In genomic region chr10:69204677-69205400, GRCm38 (mm10) we compare ENCODE assay signal across 12 mouse cellular contexts. TPM values are rescaled to one million over a fixed set of nuclear protein-coding genes. Genes with fewer than 3 reads are reported as not detected.
DNase-seq lines count a peak whose midpoint lies in the region; ATAC-seq and TF ChIP-seq lines count a peak whose summit lies in the region.
"Had no signal": no experiment of that assay in that cellular context is flagged by ENCODE, and none has a peak within 500 bp of the region (broad histone marks: within the 10 kb centered on the region; RNA-seq: fewer than 3 reads in every experiment).

No protein-coding gene starts in this region.

- H3K4me3 ChIP-seq in kidney, postnatal 0 days (replicated peaks; ENCODE audit: low read depth, low read length): no peak overlapping the region
- H3K4me3 ChIP-seq in kidney, embryonic 15.5 days (replicated peaks): no peak overlapping the region
- H3K4me3 ChIP-seq in C2C12 (ENCODE audit: insufficient read depth, poor library complexity, severe bottlenecking): no peak overlapping the region
- H3K4me3 ChIP-seq in embryonic fibroblast, embryonic 13.5 days (ENCODE audit: insufficient read depth, low read length): no peak overlapping the region
- H3K4me3 ChIP-seq: gastrocnemius, adult 2 months; hindbrain, embryonic 15.5 days; limb, embryonic 12.5 days had no signal

- no peaks in the 10 kb centered on the region for H3K79me2 ChIP-seq in C2C12 (ENCODE audit: control insufficient read depth, insufficient read depth)

- no peaks in the 10 kb centered on the region for H3K36me3 ChIP-seq in kidney, postnatal 0 days (ENCODE audit: insufficient read depth, low read length)
- H3K36me3 ChIP-seq in kidney, embryonic 15.5 days: peaks cover 2% of the 10 kb centered on the region
- H3K36me3 ChIP-seq in C2C12 (ENCODE audit: control insufficient read depth, insufficient read depth): peaks cover 5% of the 10 kb centered on the region
- H3K36me3 ChIP-seq: hindbrain, embryonic 15.5 days had no signal

- peak; percentile 90 for DNase-seq in heart, adult 11 months
- DNase-seq in heart, postnatal 10 days: no peak
- peak; percentile 27 for DNase-seq in kidney, postnatal 0 days (ENCODE audit: low spot score)
- DNase-seq in spleen, adult 18-20 months: no peak
- no peak for DNase-seq in cerebellum, postnatal 10 days
- DNase-seq: gastrocnemius, adult 2 months; kidney, postnatal 10 days had no signal

- no peak overlapping the region for H3K4me2 ChIP-seq in kidney, postnatal 0 days (ENCODE audit: low read length)
- no peak overlapping the region for H3K4me2 ChIP-seq in kidney, embryonic 15.5 days
- H3K4me2 ChIP-seq: hindbrain, embryonic 15.5 days; limb, embryonic 12.5 days had no signal

- no peak for TF ChIP-seq POLR2A in embryonic fibroblast, embryonic 13.5 days (IDR thresholded peaks at IDR 0.05; ENCODE audit: low read depth, low read length)

- H3K9ac ChIP-seq in kidney, postnatal 0 days (ENCODE audit: low read depth, low read length): no peak overlapping the region
- no peak overlapping the region for H3K9ac ChIP-seq in kidney, embryonic 15.5 days
- H3K9ac ChIP-seq: hindbrain, embryonic 15.5 days; limb, embryonic 12.5 days had no signal

- H3K79me3 ChIP-seq in C2C12 (ENCODE audit: low read depth): no peaks in the 10 kb centered on the region

- TF ChIP-seq CTCF in kidney, postnatal 0 days (IDR thresholded peaks at IDR 0.05; ENCODE audit: low read depth): no peak
- TF ChIP-seq CTCF in C2C12 (IDR thresholded peaks at IDR 0.05; ENCODE audit: control insufficient read depth, insufficient read depth, insufficient read length): no peak
- no peak for TF ChIP-seq CTCF in embryonic fibroblast, embryonic 13.5 days (IDR thresholded peaks at IDR 0.05; ENCODE audit: borderline replicate concordance, insufficient read depth, low read length)

- no peaks in the 10 kb centered on the region for H3K4me1 ChIP-seq in kidney, postnatal 0 days (replicated peaks; ENCODE audit: insufficient read depth, low read length)
- 0 out of 2 replicates have a peak, but pooled peaks cover 3% of the 10 kb centered on the region for H3K4me1 ChIP-seq in kidney, embryonic 15.5 days
- H3K4me1 ChIP-seq in embryonic fibroblast, embryonic 13.5 days (ENCODE audit: control insufficient read depth, insufficient read depth, low read length): peaks cover 7% of the 10 kb centered on the region
- H3K4me1 ChIP-seq: hindbrain, embryonic 15.5 days had no signal

- intact Hi-C loops in heart, postnatal 10 days (cut with DNase I): no loop called here

- no peak overlapping the region for H3ac ChIP-seq in C2C12 (ENCODE audit: control insufficient read depth, insufficient read length, low read depth)

- no peak for ATAC-seq in kidney, postnatal 0 days (replicated peaks; ENCODE audit: low FRiP score, low read depth)
- no peak for ATAC-seq in kidney, embryonic 15.5 days (replicated peaks; ENCODE audit: low FRiP score)

- H3K27ac ChIP-seq in kidney, postnatal 0 days: no peak overlapping the region
- no peak overlapping the region for H3K27ac ChIP-seq in kidney, embryonic 15.5 days
- peak overlapping the region; percentile 17; the same call in 1 of the 2 replicates for H3K27ac ChIP-seq in embryonic fibroblast, embryonic 13.5 days (ENCODE audit: insufficient read depth, low read length)
- H3K27ac ChIP-seq: gastrocnemius, adult 2 months; hindbrain, embryonic 15.5 days; limb, embryonic 12.5 days had no signal

- H3K9me3 ChIP-seq in kidney, postnatal 0 days (replicated peaks; ENCODE audit: low read length): no peaks in the 10 kb centered on the region
- no peaks in the 10 kb centered on the region for H3K9me3 ChIP-seq in kidney, embryonic 15.5 days (replicated peaks)
- H3K9me3 ChIP-seq: hindbrain, embryonic 15.5 days; limb, embryonic 12.5 days had no signal

- no peaks in the 10 kb centered on the region for H3K27me3 ChIP-seq in kidney, postnatal 0 days (ENCODE audit: insufficient read depth, low read length)
- no peaks in the 10 kb centered on the region for H3K27me3 ChIP-seq in kidney, embryonic 15.5 days
- no peaks in the 10 kb centered on the region for H3K27me3 ChIP-seq in C2C12 (ENCODE audit: control insufficient read depth, insufficient read depth, insufficient read length)
- H3K27me3 ChIP-seq: hindbrain, embryonic 15.5 days; limb, embryonic 12.5 days had no signal

- WGBS in kidney, postnatal 0 days: 20% methylated on average over 8 of the region's 8 CpGs
- WGBS in kidney, embryonic 15.5 days: 29% methylated on average over 8 of the region's 8 CpGs

TF ChIP-seq in C2C12, 6 proteins besides CTCF, POLR2A, EP300 and RAD21:
- TF ChIP-seq MYOD1 (IDR thresholded peaks at IDR 0.05; ENCODE audit: control insufficient read depth, insufficient read length, low read depth) (no peak), CEBPB (IDR thresholded peaks at IDR 0.05; ENCODE audit: low read depth) (peak; percentile 28)

RNA-seq across cellular contexts. Expression of gene A930033H14Rik, which starts 8.1 kb away (rescaled TPM):
- total RNA-seq in heart, postnatal 10 days (2021): 1 to 10 TPM; 3.2 to 5.1 TPM
- polyA plus RNA-seq in kidney, postnatal 0 days (2015; fragmentation: Nextera tagmentation; extraction: Ambion mirVana): 2.3 and 2.9 TPM in 2 replicates
- 2.0 and 2.2 TPM in 2 replicates for polyA plus RNA-seq in kidney, embryonic 15.5 days (2015; fragmentation: Nextera tagmentation; extraction: Ambion mirVana)
- 0.48 TPM for polyA plus RNA-seq in C2C12 (2012; fragmentation: generic; extraction: Trizol)
- 0.55 and 0.81 TPM in 2 replicates for polyA plus RNA-seq in embryonic fibroblast, embryonic 13.5 days (2011; ENCODE audit: insufficient read length, low read depth, missing spikeins)

RNA-seq across cellular contexts. Expression of gene Rhobtb1, which starts 53.6 kb away (rescaled TPM):
- total RNA-seq in heart, postnatal 10 days (2021): 100 to 1,000 TPM in 1 of 2 experiments, 10 to 100 TPM in 1; 63.9 to 131 TPM
- 23.3 and 24.6 TPM in 2 replicates for polyA plus RNA-seq in kidney, postnatal 0 days (2015; fragmentation: Nextera tagmentation; extraction: Ambion mirVana)
- polyA plus RNA-seq in kidney, embryonic 15.5 days (2015; fragmentation: Nextera tagmentation; extraction: Ambion mirVana): 21.8 and 24.9 TPM in 2 replicates
- polyA plus RNA-seq in C2C12 (2012; fragmentation: generic; extraction: Trizol): 3.8 TPM
- polyA plus RNA-seq in embryonic fibroblast, embryonic 13.5 days (2011; ENCODE audit: insufficient read length, low read depth, missing spikeins): 5.7 and 8.9 TPM in 2 replicates

Comparison
In these comparisons a context has a peak if more than half of its experiments do, and no peak if none do; other contexts are left out.
1. DNase-seq: peak in heart, adult 11 months (single experiment) and kidney, postnatal 0 days (single experiment); none in heart, postnatal 10 days (0 of 2), spleen, adult 18-20 months (0 of 2) and cerebellum, postnatal 10 days (0 of 2).